Mouse (Mus musculus): ENCODE results near the gene Osbp. TPM values are rescaled to one million over a fixed set of nuclear protein-coding genes. Genes with fewer than 3 reads are reported as not detected.

Gene Osbp
- total RNA-seq, 2 experiments from 2014 or later: 58.7 to 59.4 TPM

GRCm38 (mm10) chr19:12007105-12007931 lies 41.6 kb downstream of the Osbp start:
- peak in 1 of 2 experiments; percentile 44 for DNase-seq (ENCODE audit: extremely low spot score in 1 of 2, low spot score in 2 of 2)
- intact Hi-C loops (cut with DNase I): no loop called here

DNA sequence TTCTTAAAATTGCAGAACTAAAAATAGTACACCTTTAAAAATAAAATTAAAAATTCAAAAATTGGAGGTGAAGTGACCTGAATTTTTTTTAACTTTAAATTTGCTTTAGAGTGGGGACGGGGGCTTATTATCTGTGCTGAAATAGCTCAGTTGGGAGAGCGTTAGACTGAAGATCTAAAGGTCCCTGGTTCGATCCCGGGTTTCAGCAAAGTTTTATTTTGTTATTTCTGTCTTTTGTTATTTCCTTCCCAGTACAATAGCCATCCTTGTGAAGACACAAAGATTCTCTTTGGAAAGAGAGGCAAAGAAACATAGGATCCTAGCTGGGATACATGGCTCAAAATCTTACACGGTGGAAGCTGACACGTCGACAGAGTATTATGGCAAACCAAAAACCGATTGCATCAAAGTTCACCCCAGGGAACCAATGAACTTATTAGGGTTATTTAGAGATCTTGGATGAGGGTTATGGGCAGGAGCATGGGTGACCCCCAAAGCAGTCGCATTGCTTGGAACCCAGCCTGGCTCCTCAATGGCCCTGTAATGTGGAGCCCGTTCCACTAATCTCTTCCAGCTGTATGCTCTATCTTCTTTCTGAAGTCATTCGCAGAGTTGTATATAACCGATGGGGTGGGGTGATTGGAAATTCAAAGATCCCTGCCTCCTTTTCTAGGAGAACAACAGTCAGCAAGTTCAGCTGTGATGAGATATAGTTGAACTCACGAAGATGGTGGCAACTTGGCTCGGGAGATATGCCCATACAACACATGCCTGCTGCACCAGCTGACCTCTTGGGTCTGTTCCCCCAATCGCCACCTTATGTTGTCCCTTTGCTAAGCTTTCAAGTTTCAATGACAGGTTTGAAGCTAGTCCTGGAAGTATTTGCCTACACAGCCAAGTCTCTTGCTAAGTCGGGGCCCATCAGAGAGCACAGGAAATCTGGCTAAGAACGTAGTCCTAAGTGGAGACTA lies 43.0 kb downstream of the Osbp start:
- DNase-seq (ENCODE audit: extremely low spot score in 1 of 2, low spot score in 2 of 2): no peak
- intact Hi-C loops (cut with DNase I): no loop called here

GRCm38 (mm10) chr19:12009501-12010280 lies 44.0 kb downstream of the Osbp start:
- DNase-seq (ENCODE audit: extremely low spot score in 1 of 2, low spot score in 2 of 2): peak; percentile 45 to 77
- intact Hi-C loops (cut with DNase I): loop anchor here (5.0 to 10.0 kb wide), 4 partner anchors 415 to 788 kb away; partner anchors contain the start of genes Dtx4, Gm4952, Lpxn and Pfpl

GRCm38 (mm10) chr19:12010281-12010771 lies 44.6 kb downstream of the Osbp start:
- peak in 1 of 2 experiments; percentile 80 for DNase-seq (ENCODE audit: extremely low spot score in 1 of 2, low spot score in 2 of 2)
- intact Hi-C loops (cut with DNase I): loop anchor here (5.0 to 10.0 kb wide), 4 partner anchors 414 to 787 kb away; partner anchors contain the start of genes Dtx4, Gm4952, Lpxn and Pfpl

- intact Hi-C loops (cut with DNase I): loop anchor here (5.0 to 10.0 kb wide), 4 partner anchors 414 to 786 kb away; partner anchors contain the start of genes Dtx4, Gm4952, Lpxn and Pfpl
- DNase-seq (ENCODE audit: extremely low spot score in 1 of 2, low spot score in 2 of 2): peak; percentile 71 to 86
These were observed 45.3 kb downstream of the Osbp start for GRCm38 (mm10) chr19:12010916-12011559.

GRCm38 (mm10) chr19:12011560-12012556 lies 46.1 kb downstream of the Osbp start:
- intact Hi-C loops (cut with DNase I): loop anchor here (5.0 to 10.0 kb wide), 4 partner anchors 413 to 785 kb away; partner anchors contain the start of genes Dtx4, Gm4952, Lpxn and Pfpl
- peak; percentile 89 to 91 for DNase-seq (ENCODE audit: extremely low spot score in 1 of 2, low spot score in 2 of 2)

DNA sequence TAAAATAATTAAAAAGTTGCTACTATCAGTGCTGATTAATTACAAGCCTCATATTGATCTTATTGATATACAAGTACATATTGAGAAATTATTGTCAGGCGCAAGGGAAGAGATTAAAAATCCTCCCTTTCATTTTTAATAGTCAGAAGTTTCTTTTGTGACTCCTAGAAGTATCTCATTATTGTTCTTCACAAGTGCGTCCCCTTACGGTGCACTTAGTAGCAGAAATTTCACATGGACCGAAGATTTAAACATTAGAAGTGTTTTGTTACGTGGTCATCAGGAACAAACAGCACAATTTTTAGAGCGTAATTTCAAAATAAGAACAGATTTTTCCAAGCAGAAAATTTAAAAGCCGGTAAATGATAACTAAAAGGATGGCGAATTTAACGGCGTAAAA lies 46.9 kb downstream of the Osbp start:
- intact Hi-C loops (cut with DNase I): loop anchor here (5.0 to 10.0 kb wide), 4 partner anchors 412 to 785 kb away; partner anchors contain the start of genes Dtx4, Gm4952, Lpxn and Pfpl

GRCm38 (mm10) chr19:12013228-12013627 lies 47.5 kb downstream of the Osbp start:
- intact Hi-C loops (cut with DNase I): loop anchor here (5.0 to 10.0 kb wide), 4 partner anchors 412 to 784 kb away; partner anchors contain the start of genes Dtx4, Gm4952, Lpxn and Pfpl
- peak in 1 of 2 experiments; percentile 65 for DNase-seq (ENCODE audit: extremely low spot score in 1 of 2, low spot score in 2 of 2)

More for the DNA sequence above, 46.9 kb downstream of the Osbp start:
- no peak for DNase-seq (ENCODE audit: extremely low spot score in 1 of 2, low spot score in 2 of 2)

DNA sequence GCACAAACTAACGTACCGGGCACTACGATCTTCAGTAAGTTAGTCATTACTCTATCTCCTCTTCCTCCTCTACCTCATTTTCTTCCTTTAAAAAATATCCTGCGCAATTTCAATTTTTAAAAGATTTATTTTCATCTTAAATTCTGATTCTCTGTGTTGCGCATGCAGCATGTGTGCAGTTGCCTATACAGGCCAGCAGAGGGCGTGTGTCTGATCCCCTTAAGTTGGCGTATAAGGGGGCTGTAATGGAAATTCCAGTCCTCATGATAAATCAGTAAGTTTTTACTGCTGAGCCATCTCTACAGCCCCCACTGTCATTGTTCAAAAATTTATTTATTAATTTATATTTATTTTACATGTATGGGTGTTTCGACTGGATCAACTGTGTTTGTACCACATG lies 50.0 kb downstream of the Osbp start:
- no peak for DNase-seq (ENCODE audit: extremely low spot score in 1 of 2, low spot score in 2 of 2)
- intact Hi-C loops (cut with DNase I): loop anchor here (10.0 kb wide), 1 partner anchor 409 kb away; the partner anchor contains the start of gene Pfpl

GRCm38 (mm10) chr19:12016192-12016591 lies 50.5 kb downstream of the Osbp start:
- intact Hi-C loops (cut with DNase I): loop anchor here (10.0 kb wide), 1 partner anchor 409 kb away; the partner anchor contains the start of gene Pfpl
- no peak for DNase-seq (ENCODE audit: extremely low spot score in 1 of 2, low spot score in 2 of 2)

DNA sequence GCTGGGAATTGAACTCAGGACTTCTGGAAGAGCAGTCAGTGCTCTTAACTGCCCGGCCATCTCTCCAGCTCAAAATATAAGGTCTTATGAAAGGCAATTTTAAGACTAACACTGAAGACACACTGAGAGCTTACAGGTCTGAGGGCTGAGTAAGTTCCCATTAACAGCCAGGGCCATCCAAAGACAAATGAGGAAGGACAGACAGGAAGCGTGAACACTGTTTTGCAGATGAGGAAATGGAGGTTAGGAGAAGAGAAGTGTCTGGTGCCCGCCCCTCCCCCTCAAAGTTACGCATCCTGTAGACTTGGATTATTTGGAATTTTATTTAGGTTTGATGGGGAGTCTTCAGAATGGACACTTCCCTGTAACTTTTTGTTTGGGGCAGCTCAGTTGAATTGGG lies 58.4 kb downstream of the Osbp start:
- DNase-seq (ENCODE audit: extremely low spot score in 1 of 2, low spot score in 2 of 2): no peak
- intact Hi-C loops (cut with DNase I): no loop called here

DNA sequence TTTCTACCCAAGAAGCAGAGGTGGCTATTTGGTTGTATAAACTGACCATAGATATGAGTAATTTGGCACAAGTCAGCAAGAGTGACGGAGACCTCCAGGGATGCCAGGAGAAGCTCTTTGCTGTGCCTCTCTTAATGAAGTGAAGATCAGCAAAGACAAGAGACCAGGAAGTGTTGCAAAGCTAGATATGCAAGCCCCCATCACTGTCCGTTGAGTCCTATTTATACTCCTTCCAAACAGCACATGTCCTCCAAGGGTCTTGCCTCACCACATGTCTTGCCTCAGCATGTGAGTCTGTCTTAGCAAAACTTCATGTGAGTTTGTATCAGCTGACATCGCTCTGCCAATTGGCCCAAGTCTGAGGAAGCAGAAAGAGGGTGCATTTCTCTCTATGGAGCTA lies 59.6 kb downstream of the Osbp start:
- no peak for DNase-seq (ENCODE audit: extremely low spot score in 1 of 2, low spot score in 2 of 2)
- intact Hi-C loops (cut with DNase I): no loop called here

DNA sequence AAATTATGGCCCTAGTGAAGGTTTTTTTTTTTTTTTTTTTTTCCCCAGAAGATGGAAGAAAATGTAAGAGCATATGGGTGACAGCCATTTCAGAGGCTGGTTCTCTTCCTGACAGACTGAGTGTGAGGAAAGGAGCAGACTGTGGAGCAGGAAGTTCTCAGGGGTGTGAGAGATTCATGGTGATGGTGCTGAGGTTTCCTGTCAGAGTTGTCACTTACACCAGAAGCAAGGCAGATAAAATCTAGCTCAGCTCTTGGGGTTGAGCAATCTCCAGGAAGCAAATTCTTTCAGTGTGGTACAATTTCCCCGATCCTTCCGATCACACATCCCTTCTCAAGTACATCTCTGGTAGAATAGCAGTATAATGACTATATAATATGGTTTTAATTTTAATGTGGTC lies 60.9 kb downstream of the Osbp start:
- intact Hi-C loops (cut with DNase I): no loop called here
- no peak for DNase-seq (ENCODE audit: extremely low spot score in 1 of 2, low spot score in 2 of 2)

DNA sequence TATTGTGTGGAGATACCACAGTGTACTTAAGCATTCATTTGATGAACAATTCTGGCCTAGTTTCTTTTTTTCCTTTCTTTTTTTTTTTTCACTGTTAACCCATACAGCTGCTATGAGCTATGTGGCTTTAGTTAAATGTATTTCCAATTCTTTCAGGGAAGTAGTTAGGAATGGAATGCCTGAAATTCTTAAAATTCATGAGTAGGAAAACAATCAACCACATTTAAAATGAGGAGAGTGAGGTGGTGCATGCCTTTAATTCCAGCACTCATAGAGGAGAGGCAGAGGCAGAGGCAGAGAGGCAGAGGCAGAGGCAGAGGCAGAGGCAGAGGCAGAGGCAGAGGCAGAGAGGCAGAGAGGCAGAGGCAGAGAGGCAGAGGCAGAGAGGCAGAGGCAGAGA lies 72.0 kb downstream of the Osbp start:
- intact Hi-C loops (cut with DNase I): no loop called here

DNA sequence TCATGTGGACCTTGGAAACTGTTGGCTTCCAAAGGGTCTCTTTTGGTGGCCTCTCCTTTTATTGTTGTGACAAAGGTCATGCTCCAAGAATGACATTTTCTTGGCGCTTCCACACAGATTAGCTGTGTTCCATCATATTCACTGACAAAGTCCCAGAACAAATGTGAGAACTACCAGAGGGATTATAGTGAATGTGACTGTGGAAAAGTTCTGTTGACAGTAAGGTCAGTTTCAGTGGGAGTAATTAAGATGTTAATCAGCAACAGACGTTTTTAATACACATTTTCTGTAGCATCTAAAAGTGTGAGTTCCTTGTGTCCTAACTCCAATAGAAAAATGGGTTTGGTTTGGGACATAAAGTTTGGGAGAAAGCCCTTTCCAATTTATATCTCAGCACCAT lies 75.5 kb downstream of the Osbp start, which contains the start of gene Olfr1423:
TSS of gene Olfr1423 (minus strand) at position 101 of the 400 bp plus-strand sequence.
- intact Hi-C loops (cut with DNase I): no loop called here
- no peak for DNase-seq (ENCODE audit: extremely low spot score in 1 of 2, low spot score in 2 of 2)

More for the DNA sequence above, 72.0 kb downstream of the Osbp start:
- DNase-seq (ENCODE audit: extremely low spot score in 1 of 2, low spot score in 2 of 2): no peak

DNA sequence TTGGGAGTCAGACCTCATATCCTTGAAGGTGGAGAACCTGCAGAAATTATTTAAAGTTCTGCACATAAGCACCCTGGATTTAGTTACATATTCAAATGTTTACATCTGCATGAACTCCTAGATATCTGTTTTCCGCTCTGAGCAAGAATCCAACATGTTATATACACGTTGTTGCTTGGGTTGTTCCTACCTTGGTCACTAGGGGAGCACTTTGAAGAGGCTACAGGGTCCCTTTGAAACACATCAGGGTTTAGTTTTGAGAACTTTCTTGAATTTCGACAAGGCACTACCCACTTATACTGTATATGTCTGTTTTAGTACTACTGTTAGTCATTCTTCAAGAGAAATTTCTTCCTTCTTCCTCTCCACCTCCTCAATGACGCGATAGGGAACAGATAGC lies 77.4 kb downstream of the Osbp start:
- no peak for DNase-seq (ENCODE audit: extremely low spot score in 1 of 2, low spot score in 2 of 2)
- intact Hi-C loops (cut with DNase I): no loop called here
